Mouse (Mus musculus) duodenum, adult 2 months (tissue): ENCODE results near the gene Hmgcl. TPM values are rescaled to one million over a fixed set of nuclear protein-coding genes. Genes with fewer than 3 reads are reported as not detected.

Experiments used
- polyA plus RNA-seq: library from polyadenylated mRNA; depleted of rRNA; stranded (reverse); fragments of >200 nt; gene quantifications from 2 replicates; pipeline ENCODE4 v1.2.3, GENCODE M21; 2012; ENCODE audit warnings: low replicate concordance; rRNA removed

The Hmgcl gene
- 60.5 and 79.9 TPM in 2 replicates for polyA plus RNA-seq

DNA sequence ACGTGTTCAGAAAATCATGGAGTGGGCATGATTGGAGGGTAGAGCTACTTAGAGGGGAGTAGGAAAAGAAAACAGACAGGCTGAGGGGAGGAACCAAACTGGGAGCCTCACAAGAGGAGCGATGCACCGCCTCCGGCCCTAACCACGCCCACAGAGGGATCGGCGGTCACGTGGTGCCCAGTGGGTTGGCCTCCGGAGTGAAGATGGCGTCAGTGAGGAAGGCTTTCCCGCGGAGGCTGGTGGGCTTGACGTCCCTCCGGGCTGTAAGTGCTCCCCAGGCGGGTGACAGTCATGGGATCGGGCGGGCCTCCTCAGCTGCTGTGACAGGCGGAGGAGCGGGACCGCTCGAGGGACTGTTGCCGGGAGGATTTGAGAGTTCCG, at the start of gene Hmgcl:
Gene Hmgcl, plus strand, starts transcription at position 171 of the 381 bp plus-strand sequence.

DNA sequence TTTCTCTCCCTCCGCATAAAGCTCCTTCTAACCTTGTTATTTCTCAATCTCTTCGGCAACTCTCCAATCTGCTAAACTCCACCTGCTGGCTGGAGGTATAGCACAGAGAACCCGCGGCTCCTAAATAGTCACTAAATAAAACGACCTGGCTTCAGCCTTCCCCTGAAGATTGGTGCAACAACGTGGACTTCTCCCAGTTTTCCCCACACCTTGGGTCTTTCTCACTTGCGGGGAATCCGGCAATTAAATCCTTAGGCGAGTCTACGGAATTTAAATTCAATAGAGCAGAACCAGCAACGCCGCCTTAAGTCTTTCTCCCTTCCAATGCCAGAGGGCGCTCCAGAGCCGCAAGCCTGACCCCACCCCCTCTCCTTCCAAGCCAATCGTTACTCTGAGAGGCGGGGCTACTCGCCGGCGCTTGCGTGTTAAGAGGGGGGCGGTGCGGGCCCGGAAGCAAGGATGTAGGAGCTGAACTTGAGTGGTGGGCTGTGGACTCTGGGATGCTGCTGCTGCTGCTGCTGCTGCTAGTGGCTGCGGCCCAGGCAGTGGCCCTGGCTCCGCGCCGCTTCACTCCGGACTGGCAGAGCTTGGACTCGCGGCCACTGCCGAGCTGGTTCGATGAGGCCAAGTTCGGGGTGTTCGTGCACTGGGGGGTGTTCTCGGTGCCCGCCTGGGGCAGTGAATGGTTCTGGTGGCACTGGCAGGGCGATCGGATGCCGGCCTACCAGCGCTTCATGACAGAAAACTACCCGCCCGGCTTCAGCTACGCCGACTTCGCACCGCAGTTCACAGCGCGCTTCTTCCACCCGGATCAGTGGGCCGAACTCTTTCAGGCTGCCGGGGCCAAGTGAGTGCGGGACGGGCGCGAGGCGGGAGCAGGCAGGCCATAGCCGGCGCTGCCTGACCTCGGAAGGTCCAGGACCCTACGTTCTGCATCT, 25.7 kb upstream of the Hmgcl start, which contains the start of gene Fuca1:
Gene Fuca1, plus strand, starts transcription at position 432 of the 938 bp plus-strand sequence.

DNA sequence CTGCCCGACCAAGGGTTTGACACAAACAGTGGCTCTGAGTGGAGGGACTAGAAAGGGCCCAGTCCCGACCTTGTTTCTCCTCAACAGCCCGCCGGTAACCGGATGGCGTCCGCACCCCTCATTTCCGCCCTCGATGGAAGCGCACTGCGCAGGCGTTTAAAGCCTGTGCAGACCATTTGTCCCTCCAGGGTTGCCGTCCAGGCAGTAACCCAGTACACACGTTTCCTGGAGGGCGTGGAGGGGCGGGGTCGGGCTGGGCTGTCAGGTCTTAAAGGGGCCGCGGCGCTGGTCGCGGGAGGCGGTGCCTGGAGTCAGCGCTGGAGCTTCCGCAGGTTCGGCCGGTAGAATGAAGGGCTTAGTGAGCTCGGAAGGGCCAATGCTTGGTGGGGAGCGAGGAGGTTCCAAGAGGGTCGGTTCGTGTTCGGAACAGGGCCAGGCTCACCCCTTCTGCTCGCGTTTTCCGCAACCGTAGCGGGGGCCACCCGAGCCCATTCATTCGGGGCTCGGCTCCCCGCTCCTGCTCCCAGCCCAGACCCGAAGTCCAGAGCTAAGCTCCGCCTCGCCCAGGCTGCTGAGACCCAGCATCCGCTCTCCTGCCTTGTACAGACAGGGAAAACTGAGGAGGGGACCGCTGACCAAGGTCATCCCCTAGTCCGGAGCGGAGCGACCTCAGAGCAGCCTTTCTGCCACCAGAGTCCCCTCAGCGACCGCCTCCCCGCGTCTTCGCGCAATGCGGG, 17.4 kb downstream of the Hmgcl start, which contains the start of gene Gale:
Gene Gale, plus strand, starts transcription at position 271 of the 737 bp plus-strand sequence.

DNA sequence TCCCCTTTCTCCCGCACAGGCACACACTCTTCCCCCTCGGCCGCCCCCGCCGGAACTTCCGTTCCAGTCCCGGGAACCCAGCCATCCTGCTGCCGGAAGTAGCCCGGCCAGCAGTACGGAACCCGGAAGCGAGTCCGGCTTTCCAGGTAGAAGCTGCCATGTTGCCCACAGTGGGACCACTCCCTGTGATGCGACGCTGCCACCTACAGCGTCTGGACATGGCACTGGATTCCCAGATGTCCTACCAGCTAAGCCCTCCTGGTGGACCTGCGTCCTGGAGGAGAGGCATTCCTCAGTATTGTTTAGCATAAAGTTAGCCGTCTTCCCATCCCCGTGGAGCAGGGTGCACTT, 26.3 kb downstream of the Hmgcl start, which contains the start of gene Lypla2:
Gene Lypla2, minus strand, starts transcription at position 71 of the 351 bp plus-strand sequence.

DNA sequence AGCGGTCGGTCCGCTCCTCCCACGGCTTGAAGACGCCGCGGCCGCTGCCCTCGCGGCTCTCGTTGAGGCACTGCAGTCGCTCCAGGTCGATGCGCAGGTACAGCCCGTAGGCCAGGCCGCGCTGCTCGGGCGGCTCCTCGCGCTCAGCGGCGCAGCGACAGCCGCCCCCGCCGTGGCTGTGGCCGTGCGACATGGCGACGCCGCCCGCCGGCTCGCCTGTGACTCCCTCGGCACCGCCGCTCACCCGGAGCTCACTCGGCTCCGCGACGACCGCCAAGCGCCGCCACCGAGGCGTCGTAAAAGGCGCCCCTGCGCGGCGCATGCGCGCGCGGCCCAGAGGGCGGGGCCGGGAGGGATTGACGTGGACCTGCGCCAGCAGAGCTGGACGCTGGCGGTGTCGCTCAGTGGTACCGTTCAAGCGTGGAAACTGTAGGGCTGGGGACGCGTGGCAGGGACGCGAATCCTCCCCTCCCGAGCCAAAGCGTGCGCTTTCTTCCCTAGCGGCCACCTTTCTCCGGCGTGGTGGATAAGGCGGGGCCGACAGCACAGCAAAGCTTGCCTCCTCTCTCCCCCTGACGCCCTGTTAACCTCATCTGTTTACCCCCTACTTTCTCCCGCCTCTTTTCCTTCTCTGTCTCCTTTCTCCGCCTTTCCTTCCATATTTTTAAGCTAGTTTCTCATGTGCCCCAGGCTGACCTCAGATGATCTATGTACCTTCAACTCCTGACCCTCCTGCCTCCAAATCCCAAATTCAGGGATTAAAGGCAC, 40.9 kb downstream of the Hmgcl start, which contains the start of gene Pithd1:
Gene Pithd1, minus strand, starts transcription at position 322 of the 768 bp plus-strand sequence.

Other genes starting within 250 kb of the Hmgcl start
- gene Il22ra1, start 218.3 kb upstream of the Hmgcl start, polyA plus RNA-seq: 46.3 and 67.2 TPM in 2 replicates
- gene Myom3, start 186.7 kb upstream of the Hmgcl start, polyA plus RNA-seq: 0.37 and 0.43 TPM in 2 replicates
- 31.2 and 53.2 TPM in 2 replicates for gene Srsf10, start 90.7 kb upstream of the Hmgcl start, polyA plus RNA-seq
- gene Pnrc2, start 72.6 kb upstream of the Hmgcl start, polyA plus RNA-seq: 3.4 and 3.8 TPM in 2 replicates
- 0.25 and 0.60 TPM in 2 replicates for gene Cnr2, start 51.1 kb upstream of the Hmgcl start, polyA plus RNA-seq
- 68.8 and 70.6 TPM in 2 replicates for gene Fuca1, start 25.7 kb upstream of the Hmgcl start, polyA plus RNA-seq
- gene Gale, start 17.3 kb downstream of the Hmgcl start, polyA plus RNA-seq: 172 and 258 TPM in 2 replicates
- gene Lypla2, start 26.2 kb downstream of the Hmgcl start, polyA plus RNA-seq: 154 and 222 TPM in 2 replicates
- 28.5 and 60.6 TPM in 2 replicates for gene Pithd1, start 40.8 kb downstream of the Hmgcl start, polyA plus RNA-seq
- 2.6 and 3.3 TPM in 2 replicates for gene Eloa, start 75.3 kb downstream of the Hmgcl start, polyA plus RNA-seq
- 112 and 150 TPM in 2 replicates for gene Rpl11, start 107.0 kb downstream of the Hmgcl start, polyA plus RNA-seq
- 363 and 383 TPM in 2 replicates for gene Id3, start 197.0 kb downstream of the Hmgcl start, polyA plus RNA-seq
- gene E2f2, start 225.9 kb downstream of the Hmgcl start, polyA plus RNA-seq: 10.4 and 14.8 TPM in 2 replicates